Mouse (Mus musculus): ENCODE data around the gene Tnr.

- TF ChIP-seq CTCF (IDR thresholded peaks at IDR 0.05; ENCODE audit: extremely low read depth, insufficient read depth, insufficient read length, insufficient replicate concordance) = no peak
- TF ChIP-seq POLR2A (IDR thresholded peaks at IDR 0.05; ENCODE audit: low read depth, low read length) = no peak
Observed at GRCm38 (mm10) chr1:159629119-159629518, 105.5 kb downstream of the Tnr start.
